Mouse (Mus musculus): ENCODE results near the gene Akap7. TPM values are rescaled to one million over a fixed set of nuclear protein-coding genes. Genes with fewer than 3 reads are reported as not detected.

Gene Akap7
- polyA plus RNA-seq, 1 experiment from 2014 or later: 35.1 TPM

DNA sequence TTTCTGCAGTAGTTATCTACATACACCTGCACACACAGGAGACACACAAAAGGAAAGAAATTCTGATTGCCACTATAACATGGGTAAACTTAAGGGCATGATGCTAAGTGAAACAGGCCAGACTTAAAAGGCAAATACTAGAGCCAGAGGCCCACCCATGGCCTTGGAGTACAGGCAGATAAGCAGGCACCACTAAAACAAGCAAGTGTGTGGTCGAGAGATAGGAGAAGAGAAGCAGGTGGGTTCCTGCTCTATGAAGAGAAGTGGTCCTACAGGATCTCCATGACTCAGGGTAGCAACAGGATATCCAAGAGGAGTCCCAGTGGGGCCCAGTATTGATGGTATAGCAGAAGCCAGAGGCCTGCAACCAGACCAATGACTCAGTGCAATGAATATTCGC lies 54.2 kb downstream of the Akap7 start:
- no peaks in the 10 kb centered on the region for H3K4me1 ChIP-seq (ENCODE audit: control insufficient read depth, insufficient read depth, low read length)
- ATAC-seq (ENCODE audit: low FRiP score, low TSS enrichment): no peak
- no peaks in the 10 kb centered on the region for H3K9me3 ChIP-seq (ENCODE audit: control insufficient read depth, low read length)
- DNase-seq: no peak
- H3K36me3 ChIP-seq (ENCODE audit: control insufficient read depth, insufficient read depth, low read length): no peaks in the 10 kb centered on the region
- H3K4me2 ChIP-seq (ENCODE audit: low read length): no peak overlapping the region
- no peak overlapping the region for H3K4me3 ChIP-seq (replicated peaks; ENCODE audit: low read depth, low read length)
- H3K9ac ChIP-seq (replicated peaks; ENCODE audit: low read length): no peak overlapping the region
- WGBS: 83% methylated on average over 2 of the region's 2 CpGs
- H3K27ac ChIP-seq (replicated peaks; ENCODE audit: low read depth, low read length): no peak overlapping the region
- H3K27me3 ChIP-seq (ENCODE audit: control insufficient read depth, insufficient read depth, low read length): no peaks in the 10 kb centered on the region

DNA sequence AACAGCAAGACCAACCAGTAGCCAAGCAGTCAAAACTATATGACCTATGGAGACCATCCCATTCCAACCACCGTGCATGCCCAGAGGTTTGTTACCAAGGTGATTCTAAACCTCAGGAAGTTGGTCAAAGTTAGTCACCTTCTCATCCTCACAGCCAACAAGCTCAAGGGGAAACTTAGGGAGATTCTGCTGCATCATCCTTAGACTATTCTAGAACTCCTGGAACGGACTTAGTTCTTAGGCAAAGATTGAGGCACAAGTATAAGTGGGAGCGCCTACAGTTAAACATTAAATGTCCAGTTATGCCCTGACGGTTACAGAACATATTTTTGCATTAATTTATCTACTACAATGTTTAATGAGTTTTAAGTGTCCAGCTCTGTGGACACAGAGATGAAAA lies 54.7 kb downstream of the Akap7 start:
- H3K9ac ChIP-seq (replicated peaks; ENCODE audit: low read length): no peak overlapping the region
- no peak for ATAC-seq (ENCODE audit: low FRiP score, low TSS enrichment)
- no peak overlapping the region for H3K27ac ChIP-seq (replicated peaks; ENCODE audit: low read depth, low read length)
- no peaks in the 10 kb centered on the region for H3K36me3 ChIP-seq (ENCODE audit: control insufficient read depth, insufficient read depth, low read length)
- WGBS: 94% methylated on average over 4 of the region's 4 CpGs
- H3K9me3 ChIP-seq (ENCODE audit: control insufficient read depth, low read length): no peaks in the 10 kb centered on the region
- H3K4me3 ChIP-seq (replicated peaks; ENCODE audit: low read depth, low read length): no peak overlapping the region
- no peaks in the 10 kb centered on the region for H3K4me1 ChIP-seq (ENCODE audit: control insufficient read depth, insufficient read depth, low read length)
- DNase-seq: no peak
- no peak overlapping the region for H3K4me2 ChIP-seq (ENCODE audit: low read length)
- H3K27me3 ChIP-seq (ENCODE audit: control insufficient read depth, insufficient read depth, low read length): no peaks in the 10 kb centered on the region

DNA sequence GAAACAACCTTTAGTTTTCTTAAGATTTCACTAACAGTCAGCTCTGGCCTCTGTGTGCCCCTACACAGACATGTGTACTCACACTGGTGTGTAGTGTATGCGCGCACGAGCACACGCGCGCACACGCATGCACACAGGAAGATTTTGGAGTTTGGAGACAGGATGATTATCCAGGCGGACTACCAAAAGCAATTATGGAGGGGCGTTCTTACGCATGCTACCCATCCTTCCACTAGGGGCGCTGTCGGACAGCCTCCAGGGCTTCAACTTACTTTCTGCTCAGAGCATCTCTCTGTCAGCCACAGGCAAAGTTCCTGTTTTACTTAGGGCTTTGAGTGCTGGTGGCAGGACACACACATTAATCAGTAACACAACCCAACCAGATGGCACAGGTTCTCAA lies 57.6 kb downstream of the Akap7 start:
- 42% methylated on average over 12 of the region's 12 CpGs for WGBS

DNA sequence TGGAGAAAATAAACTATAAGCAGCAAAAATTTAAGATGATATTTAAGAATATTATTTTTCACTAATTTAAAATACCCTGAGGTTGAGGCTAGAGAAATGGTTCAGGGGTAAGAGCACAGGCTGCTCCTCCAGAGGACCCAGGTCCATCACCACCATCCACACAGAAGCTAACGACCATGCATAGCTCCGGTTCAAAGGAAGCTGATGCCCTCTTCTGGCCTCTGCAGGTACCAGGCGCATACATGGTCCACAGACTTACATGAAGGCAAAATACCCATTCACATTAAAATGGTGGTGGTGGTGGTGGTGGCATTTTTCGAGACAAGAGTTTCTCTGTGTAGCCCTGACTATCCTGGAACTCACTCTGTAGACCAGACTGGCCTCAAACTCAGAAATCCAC lies 61.5 kb downstream of the Akap7 start:
- no peaks in the 10 kb centered on the region for H3K4me1 ChIP-seq (ENCODE audit: control insufficient read depth, insufficient read depth, low read length)
- no peaks in the 10 kb centered on the region for H3K36me3 ChIP-seq (ENCODE audit: control insufficient read depth, insufficient read depth, low read length)
- H3K4me3 ChIP-seq (replicated peaks; ENCODE audit: low read depth, low read length): no peak overlapping the region
- 62% methylated on average over 4 of the region's 4 CpGs for WGBS
- ATAC-seq (ENCODE audit: low FRiP score, low TSS enrichment) (no peak), DNase-seq (peak; percentile 41)
- H3K27me3 ChIP-seq (ENCODE audit: control insufficient read depth, insufficient read depth, low read length): no peaks in the 10 kb centered on the region
- no peak overlapping the region for H3K9ac ChIP-seq (replicated peaks; ENCODE audit: low read length)
- no peak overlapping the region for H3K4me2 ChIP-seq (ENCODE audit: low read length)
- H3K27ac ChIP-seq (replicated peaks; ENCODE audit: low read depth, low read length): no peak overlapping the region
- no peaks in the 10 kb centered on the region for H3K9me3 ChIP-seq (ENCODE audit: control insufficient read depth, low read length)

More for the DNA sequence above, 57.6 kb downstream of the Akap7 start:
- H3K9ac ChIP-seq (replicated peaks; ENCODE audit: low read length): no peak overlapping the region
- H3K4me1 ChIP-seq (ENCODE audit: control insufficient read depth, insufficient read depth, low read length): no peaks in the 10 kb centered on the region
- H3K4me2 ChIP-seq (ENCODE audit: low read length): no peak overlapping the region
- no peak overlapping the region for H3K27ac ChIP-seq (replicated peaks; ENCODE audit: low read depth, low read length)
- DNase-seq (peak; percentile 82), ATAC-seq (ENCODE audit: low FRiP score, low TSS enrichment) (no peak)
- no peaks in the 10 kb centered on the region for H3K36me3 ChIP-seq (ENCODE audit: control insufficient read depth, insufficient read depth, low read length)
- H3K4me3 ChIP-seq (replicated peaks; ENCODE audit: low read depth, low read length): no peak overlapping the region
- no peaks in the 10 kb centered on the region for H3K27me3 ChIP-seq (ENCODE audit: control insufficient read depth, insufficient read depth, low read length)
- H3K9me3 ChIP-seq (ENCODE audit: control insufficient read depth, low read length): no peaks in the 10 kb centered on the region

DNA sequence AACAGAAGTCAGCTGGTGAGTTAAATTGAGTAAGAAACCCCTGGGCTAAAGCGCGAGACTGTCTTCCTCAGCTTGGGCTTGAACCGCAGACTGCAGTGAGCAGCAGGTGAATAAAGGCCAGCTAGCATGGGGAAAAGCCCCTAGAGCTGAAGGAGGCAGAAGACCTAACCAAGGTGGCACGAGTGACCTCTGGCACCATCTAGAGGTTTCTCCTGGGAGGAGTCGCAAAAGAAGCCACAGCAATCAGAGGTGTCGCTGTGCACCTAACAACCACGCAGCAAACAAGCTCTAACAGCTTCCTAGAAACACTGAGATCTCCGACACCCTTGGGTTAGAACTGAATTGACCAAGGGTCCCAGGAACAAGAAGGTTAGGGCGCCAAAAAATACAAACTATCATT lies 68.5 kb downstream of the Akap7 start:
- DNase-seq: peak; percentile 68
- H3K36me3 ChIP-seq (ENCODE audit: control insufficient read depth, insufficient read depth, low read length): no peaks in the 10 kb centered on the region
- H3K4me2 ChIP-seq (ENCODE audit: low read length): no peak overlapping the region
- WGBS: 34% methylated on average over 9 of the region's 9 CpGs
- no peak overlapping the region for H3K4me3 ChIP-seq (replicated peaks; ENCODE audit: low read depth, low read length)
- ATAC-seq (ENCODE audit: low FRiP score, low TSS enrichment): no peak
- H3K27ac ChIP-seq (replicated peaks; ENCODE audit: low read depth, low read length): no peak overlapping the region
- H3K9me3 ChIP-seq (ENCODE audit: control insufficient read depth, low read length): no peaks in the 10 kb centered on the region
- no peak overlapping the region for H3K9ac ChIP-seq (replicated peaks; ENCODE audit: low read length)
- H3K27me3 ChIP-seq (ENCODE audit: control insufficient read depth, insufficient read depth, low read length): no peaks in the 10 kb centered on the region
- no peaks in the 10 kb centered on the region for H3K4me1 ChIP-seq (ENCODE audit: control insufficient read depth, insufficient read depth, low read length)

DNA sequence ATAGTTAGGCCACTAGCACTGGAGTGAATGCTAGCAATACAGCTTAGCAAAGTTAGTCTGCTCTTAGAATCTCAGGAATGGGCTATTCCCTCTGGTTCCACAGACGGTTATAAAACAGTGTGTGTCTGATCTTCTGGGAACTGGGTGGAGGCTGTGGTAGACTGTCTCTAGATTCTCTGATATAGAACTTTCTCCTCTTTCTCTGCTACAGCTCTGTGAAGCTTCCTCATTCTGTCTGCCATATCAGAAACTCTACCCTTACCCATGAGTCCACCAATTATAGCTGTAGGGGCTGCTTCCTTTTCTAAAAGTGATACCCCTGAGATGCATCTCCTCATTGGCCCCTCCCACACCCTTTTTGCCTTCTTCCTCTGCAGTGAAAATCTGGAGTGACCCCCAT lies 73.6 kb downstream of the Akap7 start:
- Histone ChIP-seq H3K36me3 (ENCODE audit: control insufficient read depth, insufficient read depth, low read length) (no peaks in the 10 kb centered on the region), H3K4me1 (ENCODE audit: control insufficient read depth, insufficient read depth, low read length) (no peaks in the 10 kb centered on the region), H3K4me2 (ENCODE audit: low read length) (no peak overlapping the region), H3K9me3 (ENCODE audit: control insufficient read depth, low read length) (no peaks in the 10 kb centered on the region), H3K27ac (replicated peaks; ENCODE audit: low read depth, low read length) (no peak overlapping the region), H3K27me3 (ENCODE audit: control insufficient read depth, insufficient read depth, low read length) (no peaks in the 10 kb centered on the region), H3K4me3 (replicated peaks; ENCODE audit: low read depth, low read length) (no peak overlapping the region), H3K9ac (replicated peaks; ENCODE audit: low read length) (no peak overlapping the region)
- DNase-seq: no peak
- no peak for ATAC-seq (ENCODE audit: low FRiP score, low TSS enrichment)
- WGBS: 94% methylated on average over 1 of the region's 1 CpGs

DNA sequence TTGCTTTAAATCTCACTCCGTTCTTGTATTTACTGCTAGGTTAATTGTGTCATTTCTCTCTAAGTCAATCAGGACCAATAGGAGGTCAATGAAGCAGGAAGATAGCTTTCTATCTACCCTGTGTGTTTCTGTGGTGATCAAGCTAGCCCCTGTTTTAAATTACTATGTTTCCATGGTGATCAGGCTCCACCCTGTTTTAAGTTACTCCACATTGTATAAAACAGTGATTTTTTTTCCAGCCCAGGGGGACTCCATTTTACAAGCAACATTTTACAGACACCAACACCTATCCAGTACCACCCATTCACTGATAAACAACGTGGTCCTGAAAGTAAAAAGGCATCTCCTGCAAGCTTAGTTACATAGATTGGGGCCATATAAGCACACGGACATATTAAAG lies 75.0 kb downstream of the Akap7 start:
- Histone ChIP-seq H3K9me3 (ENCODE audit: control insufficient read depth, low read length) (no peaks in the 10 kb centered on the region), H3K4me3 (replicated peaks; ENCODE audit: low read depth, low read length) (no peak overlapping the region), H3K27me3 (ENCODE audit: control insufficient read depth, insufficient read depth, low read length) (no peaks in the 10 kb centered on the region), H3K4me2 (ENCODE audit: low read length) (no peak overlapping the region), H3K36me3 (ENCODE audit: control insufficient read depth, insufficient read depth, low read length) (no peaks in the 10 kb centered on the region), H3K4me1 (ENCODE audit: control insufficient read depth, insufficient read depth, low read length) (no peaks in the 10 kb centered on the region), H3K9ac (replicated peaks; ENCODE audit: low read length) (no peak overlapping the region), H3K27ac (replicated peaks; ENCODE audit: low read depth, low read length) (no peak overlapping the region)
- ATAC-seq (ENCODE audit: low FRiP score, low TSS enrichment) (no peak), DNase-seq (no peak)
- WGBS: 78% methylated on average over 3 of the region's 3 CpGs

DNA sequence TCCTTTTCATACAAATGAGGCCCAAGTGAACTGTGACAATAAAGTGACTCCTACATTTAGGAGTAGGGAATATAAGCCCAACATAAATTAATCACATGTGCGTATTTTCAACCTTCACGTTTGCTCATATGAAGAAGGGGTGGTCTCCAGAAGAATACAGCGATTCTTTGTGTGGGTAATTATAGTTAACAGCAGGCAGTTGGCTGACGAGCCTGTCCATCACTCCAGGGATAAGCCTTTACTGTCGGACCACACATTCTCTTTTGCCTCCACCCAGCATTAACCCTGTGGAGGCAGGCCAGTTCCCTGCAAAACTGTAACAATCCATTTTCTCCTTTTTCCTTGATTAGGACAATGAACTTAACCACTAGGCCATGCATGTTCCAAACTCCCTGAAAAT lies 76.3 kb downstream of the Akap7 start:
- Histone ChIP-seq H3K4me2 (ENCODE audit: low read length) (no peak overlapping the region), H3K36me3 (ENCODE audit: control insufficient read depth, insufficient read depth, low read length) (no peaks in the 10 kb centered on the region), H3K9me3 (ENCODE audit: control insufficient read depth, low read length) (no peaks in the 10 kb centered on the region), H3K27ac (replicated peaks; ENCODE audit: low read depth, low read length) (no peak overlapping the region), H3K4me3 (replicated peaks; ENCODE audit: low read depth, low read length) (no peak overlapping the region), H3K9ac (replicated peaks; ENCODE audit: low read length) (no peak overlapping the region), H3K27me3 (ENCODE audit: control insufficient read depth, insufficient read depth, low read length) (no peaks in the 10 kb centered on the region), H3K4me1 (ENCODE audit: control insufficient read depth, insufficient read depth, low read length) (no peaks in the 10 kb centered on the region)
- no peak for ATAC-seq (ENCODE audit: low FRiP score, low TSS enrichment)
- DNase-seq: peak; percentile 28
- 28% methylated on average over 5 of the region's 5 CpGs for WGBS

DNA sequence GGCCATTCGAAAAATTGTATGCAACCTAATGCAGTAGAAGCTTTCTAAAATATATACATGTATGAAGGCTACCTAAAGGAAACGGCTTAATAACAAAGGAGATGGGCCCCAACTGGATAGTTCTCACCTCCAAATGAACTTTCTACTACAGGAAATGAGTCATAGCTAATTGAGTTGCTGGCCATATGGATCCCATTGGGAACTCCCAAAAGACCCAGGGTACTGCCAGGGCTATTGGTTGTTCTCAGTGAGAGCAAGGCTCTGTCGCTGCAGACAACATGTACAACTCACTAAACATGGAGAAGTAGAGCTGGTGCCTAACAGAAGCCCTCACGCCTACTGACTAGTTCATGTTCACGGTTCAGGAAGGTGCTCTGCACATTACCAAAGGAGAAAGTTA lies 83.3 kb downstream of the Akap7 start:
- H3K27ac ChIP-seq (replicated peaks; ENCODE audit: low read depth, low read length): no peak overlapping the region
- no peaks in the 10 kb centered on the region for H3K4me1 ChIP-seq (ENCODE audit: control insufficient read depth, insufficient read depth, low read length)
- no peaks in the 10 kb centered on the region for H3K36me3 ChIP-seq (ENCODE audit: control insufficient read depth, insufficient read depth, low read length)
- no peak for DNase-seq
- H3K27me3 ChIP-seq (ENCODE audit: control insufficient read depth, insufficient read depth, low read length): no peaks in the 10 kb centered on the region
- H3K9ac ChIP-seq (replicated peaks; ENCODE audit: low read length): no peak overlapping the region
- no peaks in the 10 kb centered on the region for H3K9me3 ChIP-seq (ENCODE audit: control insufficient read depth, low read length)
- no peak overlapping the region for H3K4me2 ChIP-seq (ENCODE audit: low read length)
- H3K4me3 ChIP-seq (replicated peaks; ENCODE audit: low read depth, low read length): no peak overlapping the region
- no peak for ATAC-seq (ENCODE audit: low FRiP score, low TSS enrichment)
- 94% methylated on average over 5 of the region's 5 CpGs for WGBS
